Mouse (Mus musculus) heart, postnatal 0 days (tissue): Measurements from ENCODE around the gene Igf2r.
A peak's percentile ranks its signal among the peaks of the same experiment; 100 is the strongest.

ENCODE experiments used
- CTCF ChIP-seq: IDR thresholded peaks from 2 replicates; pipeline ENCODE4 v1.5.1; 2016; ENCODE audit warnings: antibody characterized with exemption, control low read depth, low read depth
- EP300 ChIP-seq: IDR thresholded peaks from 2 replicates; pipeline ENCODE4 v1.6.1; 2016; ENCODE audit warnings: antibody characterized with exemption, low read depth

DNA sequence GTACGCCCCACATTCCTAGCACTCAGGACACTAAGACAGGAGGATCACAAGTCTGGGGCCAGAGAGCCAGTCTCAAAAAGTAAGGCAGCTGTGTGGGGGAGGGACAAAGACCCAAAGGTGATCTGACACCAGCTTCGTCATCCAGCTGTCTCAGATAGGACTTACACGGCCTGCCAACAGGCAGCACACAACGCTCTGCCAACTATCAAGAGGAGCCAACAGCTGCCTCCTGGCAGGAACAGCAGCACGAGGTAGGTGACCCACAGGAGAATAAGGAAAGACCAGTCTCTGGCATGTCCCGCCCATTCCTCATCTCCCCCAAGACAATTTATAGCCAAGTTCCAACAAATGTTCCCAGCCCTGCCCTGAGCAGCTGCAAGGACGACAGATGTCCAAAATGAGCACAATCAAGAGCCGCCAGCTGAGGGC lies 9.8 kb downstream of the Igf2r start:
- TF ChIP-seq CTCF (no peak), EP300 (peak; percentile 84)
